Mouse (Mus musculus): ENCODE measurements around the gene Adam15. TPM values are rescaled to one million over a fixed set of nuclear protein-coding genes. Genes with fewer than 3 reads are reported as not detected.

Adam15 gene
- total and polyA plus RNA-seq, 3 experiments = 15.3 to 43.2 TPM; not detected in 1

GRCm38 (mm10) chr3:89386438-89387420 is 36.9 kb upstream of the Adam15 start:
- H3K4me3 ChIP-seq (ENCODE audit: control insufficient read depth in 1 of 2, insufficient read depth in 1 of 2, low read depth in 2 of 2, low read length in 2 of 2) = no peak overlapping the region
- no peak for TF ChIP-seq MYC (IDR thresholded peaks at IDR 0.05; ENCODE audit: low read depth, low read length)
- no peak for TF ChIP-seq RAD21 (IDR thresholded peaks at IDR 0.05; ENCODE audit: low read depth, low read length)
- no peak for TF ChIP-seq ZMIZ1 (IDR thresholded peaks at IDR 0.05; ENCODE audit: low read depth, low read length)
- no peak for TF ChIP-seq BHLHE40 (IDR thresholded peaks at IDR 0.05; ENCODE audit: borderline replicate concordance, low read depth, low read length)
- no peak for TF ChIP-seq MXI1 (IDR thresholded peaks at IDR 0.05; ENCODE audit: low read depth, low read length)
- peaks cover 11 to 36% of the 10 kb centered on the region in 2 experiments for H3K4me1 ChIP-seq (ENCODE audit: control insufficient read depth in 1 of 2, insufficient read depth in 2 of 2, low read length in 2 of 2)
- peaks cover 5% of the 10 kb centered on the region; the same call in 1 of the 2 replicates for H3K79me2 ChIP-seq (ENCODE audit: control insufficient read depth, insufficient read depth, low read length, poor library complexity)
- H3K27ac ChIP-seq (ENCODE audit: control insufficient read depth, low read depth, low read length) = no peak overlapping the region
- H3K9me3 ChIP-seq (replicated peaks; ENCODE audit: insufficient read depth, low read length) = no peaks in the 10 kb centered on the region
- no peak for DNase-seq (ENCODE audit: low read depth, low spot score)
- H3K9ac ChIP-seq (ENCODE audit: control insufficient read depth, low read depth, low read length, poor library complexity, severe bottlenecking) = no peak overlapping the region
- peaks cover 0 to 30% of the 10 kb centered on the region in 2 experiments; a peak in 2 of 4 replicates for H3K36me3 ChIP-seq (ENCODE audit: control insufficient read depth in 1 of 2, insufficient read depth in 2 of 2, low read length in 2 of 2)
- no peaks in the 10 kb centered on the region for H3K27me3 ChIP-seq (ENCODE audit: control insufficient read depth in 1 of 2, insufficient read depth in 2 of 2, low read length in 2 of 2)

GRCm38 (mm10) chr3:89385451-89385850 is 35.7 kb upstream of the Adam15 start:
- no peak overlapping the region for H3K27ac ChIP-seq (ENCODE audit: control insufficient read depth, low read depth, low read length)
- no peaks in the 10 kb centered on the region for H3K27me3 ChIP-seq (ENCODE audit: control insufficient read depth in 1 of 2, insufficient read depth in 2 of 2, low read length in 2 of 2)
- TF ChIP-seq MEF2A (IDR thresholded peaks at IDR 0.05; ENCODE audit: extremely low read depth, insufficient replicate concordance, low read depth, low read length, poor library complexity, severe bottlenecking) = no peak
- TF ChIP-seq EP300 (IDR thresholded peaks at IDR 0.05; ENCODE audit: low read depth in 1 of 2, low read length in 2 of 2) = no peak
- no peak for TF ChIP-seq TCF12 (IDR thresholded peaks at IDR 0.05; ENCODE audit: low read depth, low read length)
- no peak for TF ChIP-seq ZC3H11A (IDR thresholded peaks at IDR 0.05; ENCODE audit: low read depth, low read length)
- no peak for TF ChIP-seq MYC (IDR thresholded peaks at IDR 0.05; ENCODE audit: low read depth, low read length)
- no peak for TF ChIP-seq UBTF (IDR thresholded peaks at IDR 0.05; ENCODE audit: borderline replicate concordance, insufficient read depth, low read depth, low read length)
- no peak for TF ChIP-seq KAT2A (conservative IDR thresholded peaks at IDR 0.05; ENCODE audit: low read depth, low read length)
- TF ChIP-seq TAL1 (IDR thresholded peaks at IDR 0.05; ENCODE audit: low read length) = no peak
- no peak for TF ChIP-seq TBP (IDR thresholded peaks at IDR 0.05; ENCODE audit: low read depth, low read length)
- no peak for TF ChIP-seq JUND (IDR thresholded peaks at IDR 0.05; ENCODE audit: low read depth, low read length)
- no peak for TF ChIP-seq ZMIZ1 (IDR thresholded peaks at IDR 0.05; ENCODE audit: low read depth, low read length)
- no peak for TF ChIP-seq BHLHE40 (IDR thresholded peaks at IDR 0.05; ENCODE audit: borderline replicate concordance, low read depth, low read length)
- H3K9me3 ChIP-seq (replicated peaks; ENCODE audit: insufficient read depth, low read length) = no peaks in the 10 kb centered on the region
- no peak overlapping the region for H3K9ac ChIP-seq (ENCODE audit: control insufficient read depth, low read depth, low read length, poor library complexity, severe bottlenecking)
- DNase-seq (ENCODE audit: low read depth, low spot score) = no peak
- no peaks in the 10 kb centered on the region for H3K79me2 ChIP-seq (ENCODE audit: control insufficient read depth, insufficient read depth, low read length, poor library complexity)
- H3K4me3 ChIP-seq (ENCODE audit: control insufficient read depth in 1 of 2, insufficient read depth in 1 of 2, low read depth in 2 of 2, low read length in 2 of 2) = no peak overlapping the region
- peaks cover 7 to 28% of the 10 kb centered on the region in 2 experiments for H3K4me1 ChIP-seq (ENCODE audit: control insufficient read depth in 1 of 2, insufficient read depth in 2 of 2, low read length in 2 of 2)
- peaks cover 0 to 22% of the 10 kb centered on the region in 2 experiments; a peak in 2 of 4 replicates for H3K36me3 ChIP-seq (ENCODE audit: control insufficient read depth in 1 of 2, insufficient read depth in 2 of 2, low read length in 2 of 2)

Data from MEL (cell line).